Mouse (Mus musculus) bone marrow macrophage, adult 2 months (primary cell): ENCODE data around the gene Nectin1.

Source experiments
- CTCF ChIP-seq: IDR thresholded peaks from 2 replicates; pipeline ENCODE4 v1.5.1; 2012; ENCODE audit warnings: low read depth, mild to moderate bottlenecking, low read length, moderate library complexity
- POLR2A ChIP-seq: IDR thresholded peaks from 2 replicates; pipeline ENCODE4 v1.6.1; 2012; ENCODE audit warnings: mild to moderate bottlenecking, low read depth, low read length, borderline replicate concordance

GRCm38 (mm10) chr9:43699417-43700225 lies 44.2 kb upstream of the Nectin1 start:
- TF ChIP-seq CTCF (no peak), POLR2A (no peak)
